Mouse (Mus musculus) thymus, postnatal 4 days (tissue): ENCODE measurements around the gene Nhs.

ENCODE experiments used
- DNase-seq: peaks from one replicate; pipeline ENCODE4 v3.0.0; 2021

Gene Nhs

DNA sequence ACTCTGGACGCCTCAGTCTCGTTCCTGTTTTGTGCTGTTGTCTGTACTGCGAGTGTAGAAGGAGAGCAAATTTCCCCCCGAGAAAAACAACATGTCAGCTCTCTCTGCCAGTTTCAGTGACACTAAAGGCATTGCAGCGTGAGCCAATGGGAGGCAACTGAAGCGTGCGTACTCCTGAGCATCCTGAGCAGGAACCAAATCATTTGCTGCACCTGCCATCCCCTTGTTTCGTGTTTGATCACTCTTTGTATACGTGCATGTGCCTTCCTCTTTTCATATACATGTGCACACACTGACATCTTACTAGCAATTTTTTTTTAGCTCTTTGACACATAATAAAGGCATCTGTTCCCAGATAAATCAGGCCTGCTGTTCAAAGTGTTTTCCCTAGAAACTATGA, 142.1 kb downstream of the Nhs start:
- DNase-seq, result no peak

DNA sequence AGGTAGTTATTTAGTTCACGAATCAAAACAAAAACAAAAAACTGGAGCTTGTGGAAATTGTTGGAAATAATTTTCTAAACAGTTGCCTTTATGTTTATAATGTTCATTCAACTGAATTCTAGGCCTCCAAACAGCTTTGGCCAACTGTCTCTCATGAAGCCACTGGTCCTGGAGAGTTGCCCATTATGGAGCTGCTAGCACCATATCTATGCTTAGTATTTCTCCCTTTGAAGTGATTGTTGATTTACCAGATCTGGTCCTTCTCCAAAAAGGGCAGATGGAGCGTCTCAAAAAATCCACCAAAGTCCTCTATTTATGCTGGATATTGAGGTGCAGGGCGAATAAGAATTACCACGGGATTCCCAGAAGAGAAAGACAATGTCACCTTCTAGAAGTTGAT, 147.0 kb downstream of the Nhs start:
- no peak for DNase-seq

DNA sequence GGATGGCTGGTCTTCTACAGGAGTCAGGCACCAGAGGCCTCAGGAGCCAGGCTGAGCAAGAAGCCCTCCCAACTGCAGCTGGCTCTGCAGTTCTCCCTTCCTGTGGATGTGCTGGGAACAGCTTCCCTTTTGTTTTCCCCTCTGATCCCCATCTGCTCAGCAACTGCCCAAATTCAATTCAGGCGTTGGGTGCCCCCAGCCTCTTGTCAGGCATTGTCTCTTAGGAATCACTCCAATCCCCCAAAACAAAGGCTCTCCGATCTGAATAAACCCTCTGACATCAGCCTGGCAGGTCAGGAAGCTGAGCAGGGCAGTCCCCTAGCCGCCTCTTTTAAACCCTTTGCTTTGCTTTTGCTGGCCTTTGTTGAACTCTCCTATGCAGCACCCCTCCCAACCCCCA, 149.7 kb downstream of the Nhs start:
- no peak for DNase-seq

DNA sequence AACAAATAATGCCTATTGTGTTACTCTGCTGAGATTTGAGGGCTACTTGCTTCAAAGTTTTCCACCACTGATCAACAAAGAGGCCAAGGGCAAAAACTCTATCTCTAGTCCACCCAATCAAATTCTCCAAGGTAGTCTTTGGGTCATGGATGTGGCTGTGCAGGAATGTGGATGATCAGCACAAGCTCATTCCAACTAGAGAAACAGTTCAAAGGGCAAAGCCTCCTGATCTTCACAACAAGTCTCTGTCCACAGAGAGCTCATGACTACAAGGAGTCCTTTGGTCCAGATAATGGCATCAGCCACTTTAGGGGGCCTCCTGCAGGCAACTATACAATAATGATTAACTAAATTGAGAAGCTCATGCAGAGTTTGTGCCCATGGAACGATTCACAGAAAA, 155.7 kb downstream of the Nhs start:
- no peak for DNase-seq

DNA sequence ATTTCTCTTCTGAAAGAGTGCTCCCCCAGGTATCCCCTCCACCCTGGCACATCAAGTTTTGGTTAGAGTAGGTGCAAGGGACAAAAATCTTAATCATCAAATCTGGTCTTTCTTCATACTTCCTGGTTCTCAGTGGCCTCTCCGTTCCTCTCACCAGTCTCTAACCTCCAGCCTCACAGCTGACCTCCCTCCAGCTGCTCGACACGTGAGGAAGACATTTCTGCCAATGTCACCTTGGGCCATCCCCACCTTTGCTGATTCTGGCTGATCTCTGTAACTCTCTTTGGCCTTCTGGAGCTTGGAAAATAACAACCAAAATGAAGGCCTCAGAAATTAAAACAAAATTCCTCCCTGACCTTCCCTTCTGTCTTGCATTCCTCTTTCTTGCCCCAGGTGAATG, 160.7 kb downstream of the Nhs start:
- DNase-seq, result no peak

DNA sequence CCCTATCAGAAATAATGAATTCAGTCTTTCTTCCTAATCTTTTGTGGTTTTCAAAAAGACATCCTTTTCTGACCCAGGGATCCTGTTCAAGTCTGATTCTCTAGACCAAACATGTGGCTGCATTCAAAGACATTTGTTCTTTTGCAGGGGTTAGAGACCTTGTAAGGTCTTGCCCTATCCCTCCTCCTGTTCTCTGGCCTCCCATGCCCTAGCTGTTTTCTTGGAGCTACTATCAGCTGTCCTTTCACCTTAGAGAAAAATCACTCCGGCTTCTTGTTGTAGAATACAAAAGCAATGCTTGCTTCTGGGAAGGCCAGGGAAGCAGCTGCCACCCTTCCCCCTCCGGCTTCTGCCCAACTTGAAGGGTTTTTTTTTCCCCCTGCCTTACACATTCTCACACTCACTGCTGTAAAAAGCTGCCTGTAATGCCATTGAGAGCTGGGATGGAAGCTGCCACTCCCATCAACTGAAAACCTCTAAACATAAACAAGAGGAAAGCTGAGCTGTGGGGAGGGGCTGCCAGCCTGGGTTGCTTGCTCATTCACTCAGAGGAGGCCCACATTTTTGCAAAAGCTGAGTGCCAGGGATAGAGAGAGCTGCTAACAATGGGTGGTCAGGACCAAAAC, 162.2 kb downstream of the Nhs start:
- DNase-seq, result no peak

DNA sequence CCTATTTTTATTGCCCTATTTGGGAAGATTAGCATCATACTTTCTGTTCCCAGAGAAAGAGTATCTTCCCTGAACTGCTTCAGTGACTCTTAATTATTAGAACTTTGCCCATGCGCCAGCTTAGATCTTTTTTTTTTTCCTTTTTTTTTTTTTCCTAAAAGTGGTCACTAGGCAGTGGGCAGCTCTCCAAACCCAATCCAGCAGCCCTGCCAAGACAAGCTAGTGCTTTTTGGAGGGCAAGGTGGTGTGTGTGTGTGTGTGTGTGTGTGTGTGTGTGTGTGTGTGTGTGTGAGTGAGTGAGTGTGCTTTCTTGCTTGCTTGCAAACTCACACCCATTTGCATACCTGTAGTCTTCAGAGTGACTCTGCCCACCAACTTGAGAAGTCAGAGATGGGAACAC, 169.4 kb downstream of the Nhs start:
- DNase-seq, result no peak

DNA sequence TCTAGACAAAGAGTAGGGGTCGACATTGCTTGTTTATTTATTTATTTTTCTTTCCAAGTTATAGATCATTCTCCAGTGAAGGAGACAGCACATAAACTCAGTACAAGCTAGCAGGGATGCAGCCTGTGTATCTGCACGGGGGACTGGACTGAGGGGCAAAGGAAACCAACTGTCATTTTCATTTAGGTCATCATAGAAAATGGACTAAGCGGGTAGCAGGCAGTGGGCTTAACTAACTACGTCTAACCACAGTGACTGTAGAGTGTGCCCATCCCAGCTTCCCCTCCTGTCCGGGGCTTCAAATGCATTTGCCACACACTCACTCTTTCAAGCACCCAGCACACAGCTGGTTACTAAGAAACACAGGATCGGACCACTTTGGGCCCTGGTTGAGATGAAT, 174.6 kb downstream of the Nhs start:
- no peak for DNase-seq

DNA sequence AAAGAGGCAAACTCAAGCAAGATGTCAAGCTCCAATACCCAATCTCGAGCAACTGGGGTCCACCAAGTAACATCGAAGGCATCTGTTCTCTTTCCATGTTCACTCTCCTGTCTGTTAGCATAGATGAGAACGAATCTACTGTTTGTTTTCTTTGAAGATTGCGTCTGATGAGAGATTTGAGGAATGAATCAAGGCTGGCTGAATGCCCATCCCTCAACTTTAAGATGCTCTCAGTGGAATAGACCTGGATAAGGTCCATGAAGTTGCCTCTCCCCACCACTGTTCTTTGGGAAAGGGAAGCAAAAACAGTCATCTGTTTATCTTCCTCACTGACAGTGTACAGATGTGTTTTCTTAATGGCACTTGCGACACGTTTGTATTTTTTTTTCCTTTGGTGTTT, 178.1 kb downstream of the Nhs start:
- DNase-seq, result no peak

DNA sequence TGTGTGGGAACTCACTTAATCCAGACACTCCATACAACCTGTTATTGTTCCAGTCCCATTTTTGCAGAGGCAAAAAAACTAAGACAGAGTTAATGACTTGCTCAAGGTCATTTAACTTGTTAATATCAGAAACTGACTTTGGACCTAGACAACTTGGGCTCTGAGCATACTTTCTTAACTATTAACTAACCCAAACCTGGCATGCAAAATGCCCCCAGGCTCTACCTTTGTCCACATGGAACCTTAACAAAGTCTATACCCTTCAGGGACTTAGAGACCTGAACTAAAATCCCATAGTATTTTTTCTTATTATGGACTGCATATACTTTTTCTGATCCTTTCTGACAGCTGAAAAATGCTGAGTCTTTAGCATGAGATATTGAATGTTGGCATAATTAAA, 179.6 kb downstream of the Nhs start:
- no peak for DNase-seq

DNA sequence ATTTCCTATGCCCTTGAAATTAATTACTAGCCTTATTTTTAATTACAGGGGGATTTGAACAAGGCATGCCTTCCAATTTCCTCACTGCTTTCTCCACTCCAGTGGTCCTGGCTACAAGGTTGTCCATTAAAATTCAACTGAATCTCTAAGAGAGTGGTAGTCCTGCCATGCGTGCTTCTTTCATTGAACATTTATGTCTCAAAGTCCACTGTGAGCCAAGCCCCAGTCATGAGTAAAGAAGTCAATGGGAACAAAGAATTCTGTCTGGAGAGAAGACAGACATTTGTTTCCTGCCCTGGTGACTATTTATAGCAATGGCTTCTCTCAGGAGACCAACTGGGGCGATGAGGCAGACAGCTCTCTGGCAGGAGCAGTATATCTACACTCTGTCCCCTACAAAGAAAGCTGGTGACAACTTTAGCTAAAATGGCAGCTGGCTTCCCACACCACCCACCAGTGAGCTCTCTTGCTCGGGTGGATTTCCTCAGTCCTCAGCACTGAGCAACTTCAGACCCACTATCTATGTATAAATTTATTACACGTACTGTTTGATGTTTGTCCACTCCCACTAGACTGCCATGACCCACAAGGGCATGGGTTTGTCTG, 182.2 kb downstream of the Nhs start:
- no peak for DNase-seq

DNA sequence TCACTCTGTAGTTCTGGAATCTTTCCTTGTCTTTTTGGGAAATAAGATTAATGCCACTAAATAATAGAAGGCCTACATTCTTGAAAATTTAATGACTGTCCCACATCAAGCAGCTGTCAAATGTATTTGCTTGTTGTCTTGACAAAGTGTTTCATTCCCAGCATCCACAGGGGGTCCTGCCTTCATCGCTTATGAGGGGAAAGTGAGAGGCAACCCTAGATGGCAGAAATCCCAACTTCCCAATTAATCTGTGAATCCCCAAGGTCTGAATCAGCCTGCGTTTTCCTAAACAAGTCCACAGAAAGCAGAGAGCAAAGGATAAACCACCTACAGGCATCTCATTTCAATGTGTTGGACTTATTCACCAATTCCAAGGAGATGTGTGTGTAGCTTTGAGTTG, 183.2 kb downstream of the Nhs start:
- DNase-seq, result no peak

DNA sequence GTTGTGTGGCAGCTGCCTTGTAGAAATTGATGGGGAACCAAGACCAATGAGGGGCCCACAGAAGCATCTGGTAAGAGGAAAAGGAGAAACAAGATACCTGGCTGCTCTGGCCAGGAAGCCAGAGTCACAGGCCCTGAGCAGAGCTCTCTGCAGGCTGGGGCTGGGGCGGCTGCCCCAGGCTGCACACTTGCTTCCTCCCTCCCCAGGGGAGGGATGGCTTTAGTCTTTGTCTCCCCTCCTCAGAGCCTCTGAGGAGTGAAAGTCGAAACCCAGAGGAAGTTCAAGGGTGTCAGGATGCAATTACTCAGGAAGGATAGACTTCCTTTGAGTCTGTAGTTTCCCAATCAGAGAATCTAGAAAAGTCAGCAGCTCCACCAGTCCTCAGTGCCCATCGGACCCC, 186.0 kb downstream of the Nhs start:
- DNase-seq, result no peak

DNA sequence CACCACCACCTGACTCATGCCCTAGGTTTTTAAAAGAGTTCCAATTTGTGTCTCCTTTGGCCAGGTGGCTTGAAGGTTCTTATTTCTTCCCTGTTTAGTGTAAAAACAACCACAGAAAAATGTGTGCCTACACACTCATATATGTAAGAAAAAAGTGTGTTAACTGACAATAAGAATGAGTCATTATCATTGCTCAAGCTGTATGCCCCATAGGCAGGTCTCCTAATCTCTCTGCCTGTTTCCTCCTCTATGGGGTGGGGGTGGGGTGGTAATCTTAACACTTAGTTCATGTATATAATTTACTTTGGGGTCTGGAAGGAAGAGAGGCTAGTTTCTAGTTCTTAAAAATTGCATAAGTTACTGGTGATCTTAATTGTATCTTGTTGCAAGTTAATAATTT, 186.8 kb downstream of the Nhs start:
- DNase-seq, result no peak

DNA sequence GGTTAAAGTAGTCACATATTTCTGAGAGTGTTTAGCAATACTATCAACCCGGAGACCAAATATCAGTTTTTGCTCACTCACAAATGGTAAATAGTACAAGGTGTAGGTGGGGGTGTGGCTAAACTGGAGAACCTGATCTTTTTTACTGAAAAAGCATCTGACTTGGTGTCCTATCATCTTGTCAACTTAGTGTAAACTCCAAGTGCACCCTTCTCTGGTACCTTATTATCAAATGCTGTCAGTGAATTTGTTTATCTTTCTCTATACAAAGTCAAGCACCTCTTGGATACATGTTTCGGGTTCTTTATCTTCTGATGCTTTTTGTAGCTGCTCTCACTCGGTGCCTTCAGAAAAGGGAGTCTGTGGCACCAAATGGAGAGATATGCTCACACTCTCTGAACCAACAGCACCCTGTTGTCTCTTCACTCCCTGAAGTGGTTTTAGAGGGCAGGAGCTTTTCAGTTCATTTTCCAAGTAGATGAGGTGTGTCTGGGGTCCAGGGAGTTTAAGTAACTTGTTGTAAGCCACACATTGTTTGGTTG, 187.5 kb downstream of the Nhs start:
- DNase-seq, result no peak

DNA sequence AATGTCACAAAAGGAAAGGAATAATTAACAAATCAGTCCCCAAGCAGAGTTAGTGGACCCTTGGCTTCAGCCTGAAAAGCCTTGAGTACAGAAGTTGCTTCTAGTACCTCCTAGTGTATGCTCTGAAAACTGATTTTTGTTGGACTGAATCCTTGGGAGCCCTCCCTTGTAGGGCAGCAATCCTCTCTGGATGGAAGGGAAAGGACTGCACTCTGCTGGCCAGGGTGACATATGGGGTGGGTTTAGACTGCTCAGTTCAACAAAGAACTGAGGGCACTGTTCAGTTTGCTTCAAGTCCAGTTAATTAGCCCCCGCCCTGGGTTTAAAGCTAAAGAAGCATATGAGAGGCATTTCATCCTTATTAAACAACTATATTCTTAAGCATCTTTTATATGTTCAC, 188.4 kb downstream of the Nhs start:
- DNase-seq, result no peak

DNA sequence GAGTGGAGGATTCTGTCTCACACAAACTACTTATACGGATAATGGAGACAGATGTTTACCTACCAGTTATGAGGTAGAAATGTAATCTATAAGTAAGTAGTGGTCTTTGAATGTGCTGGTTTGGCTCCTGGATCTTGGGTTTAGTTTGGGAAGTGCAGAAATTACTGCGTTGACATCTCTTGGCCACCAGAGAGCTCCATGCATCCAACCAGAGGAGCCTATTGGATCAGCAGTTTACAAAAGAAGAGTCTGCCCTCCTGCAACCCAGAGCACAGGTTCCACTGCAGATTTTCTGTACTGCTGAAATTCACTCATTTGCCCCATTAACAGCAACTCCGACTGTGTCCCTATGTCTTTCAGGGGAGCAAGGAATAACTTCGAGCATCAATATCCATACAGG, 191.8 kb downstream of the Nhs start:
- DNase-seq, result no peak

DNA sequence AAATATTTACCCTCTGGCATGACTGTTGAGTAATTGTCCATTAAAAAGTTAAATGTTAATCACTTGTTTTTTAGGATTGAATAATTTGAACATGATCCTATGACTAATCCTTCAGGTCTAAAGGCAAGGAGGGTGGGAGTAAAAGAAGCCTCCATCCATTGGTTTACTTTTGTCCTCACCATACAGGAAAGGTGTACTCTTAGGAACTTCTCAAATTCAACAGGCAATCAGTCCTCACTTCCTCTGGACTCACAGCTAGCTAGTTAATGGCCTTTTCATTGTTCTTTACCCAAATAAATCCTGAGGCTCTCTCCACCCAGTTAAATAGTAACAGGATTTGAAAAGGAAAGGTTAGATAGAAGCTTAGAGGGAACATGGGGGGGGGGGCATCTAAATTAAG, 196.2 kb downstream of the Nhs start:
- no peak for DNase-seq

DNA sequence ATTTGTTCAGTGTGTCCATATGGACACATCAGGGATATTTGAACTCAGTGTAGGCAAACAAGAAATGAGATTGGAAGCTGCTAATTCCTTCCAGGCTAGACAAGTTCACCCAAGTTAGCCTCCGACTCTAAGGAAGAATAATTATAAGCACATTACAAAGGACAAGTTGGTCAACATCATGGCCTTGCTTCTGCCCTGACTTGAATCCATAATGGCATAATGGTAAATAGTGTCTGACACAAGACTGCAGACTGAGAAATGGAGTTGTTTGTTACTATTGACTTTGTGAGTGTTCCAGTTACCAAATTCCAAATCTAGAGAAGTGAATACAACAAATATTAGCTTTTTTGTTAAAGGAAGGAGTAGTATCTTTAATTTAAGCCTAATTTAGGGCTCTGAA, 196.7 kb downstream of the Nhs start:
- no peak for DNase-seq

DNA sequence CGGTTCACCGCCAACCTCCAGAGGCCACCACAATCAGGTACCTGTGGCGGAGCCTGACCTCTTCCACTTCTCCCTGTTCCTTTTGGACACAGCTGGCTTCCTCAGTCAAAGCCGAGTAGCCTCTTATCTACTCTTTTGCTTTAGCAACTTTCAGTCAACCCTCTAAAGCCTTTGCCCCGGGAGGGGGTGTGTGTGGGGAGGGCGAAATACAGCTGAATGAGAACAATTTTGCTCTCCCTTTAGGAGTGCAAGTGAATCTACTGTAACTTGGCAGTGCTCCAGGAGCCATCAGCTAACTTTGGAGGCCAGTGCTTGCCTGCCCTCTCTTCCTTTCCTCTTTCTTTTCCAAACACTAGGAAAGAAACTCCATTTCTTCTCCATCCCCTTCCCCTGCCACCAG, 197.8 kb downstream of the Nhs start:
- DNase-seq, result no peak

DNA sequence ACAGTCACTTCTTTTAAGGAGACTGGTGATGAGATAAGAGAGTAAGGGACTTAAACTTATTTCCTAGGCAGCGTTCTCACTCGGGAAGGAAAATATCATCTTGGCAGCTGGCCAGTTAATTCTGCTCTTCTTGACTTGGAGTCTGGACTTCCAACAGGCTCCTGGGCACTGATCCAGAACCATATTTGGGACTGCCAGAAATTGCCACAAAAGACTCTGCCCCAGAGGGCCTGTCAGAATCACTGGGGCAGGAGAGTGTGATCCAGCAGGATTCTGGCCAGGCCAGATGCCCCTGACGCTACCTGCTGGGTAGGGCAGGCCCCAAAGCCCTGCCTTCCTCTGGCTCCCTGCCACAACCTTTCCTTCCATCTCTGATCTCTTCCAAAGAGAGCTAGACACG, 198.4 kb downstream of the Nhs start:
- no peak for DNase-seq

DNA sequence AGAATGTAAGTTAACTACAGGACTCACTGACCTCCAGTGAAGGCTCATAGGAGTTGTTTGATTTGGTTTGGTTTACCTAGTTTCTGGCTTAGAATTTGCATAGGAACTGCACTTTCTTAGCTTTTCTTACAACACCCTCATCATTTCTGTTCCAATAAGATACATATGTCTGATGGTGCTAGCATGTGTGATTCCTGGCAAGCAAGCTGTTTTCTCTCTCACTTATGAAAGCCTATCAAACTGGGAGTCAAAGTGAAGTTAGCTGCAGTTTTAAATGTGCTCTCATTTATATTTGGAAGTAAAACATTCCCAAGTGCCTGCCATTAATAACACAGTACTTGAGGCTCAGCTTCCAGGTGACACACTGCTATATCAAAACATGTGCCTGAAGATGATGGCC, 207.2 kb downstream of the Nhs start:
- DNase-seq, result no peak

DNA sequence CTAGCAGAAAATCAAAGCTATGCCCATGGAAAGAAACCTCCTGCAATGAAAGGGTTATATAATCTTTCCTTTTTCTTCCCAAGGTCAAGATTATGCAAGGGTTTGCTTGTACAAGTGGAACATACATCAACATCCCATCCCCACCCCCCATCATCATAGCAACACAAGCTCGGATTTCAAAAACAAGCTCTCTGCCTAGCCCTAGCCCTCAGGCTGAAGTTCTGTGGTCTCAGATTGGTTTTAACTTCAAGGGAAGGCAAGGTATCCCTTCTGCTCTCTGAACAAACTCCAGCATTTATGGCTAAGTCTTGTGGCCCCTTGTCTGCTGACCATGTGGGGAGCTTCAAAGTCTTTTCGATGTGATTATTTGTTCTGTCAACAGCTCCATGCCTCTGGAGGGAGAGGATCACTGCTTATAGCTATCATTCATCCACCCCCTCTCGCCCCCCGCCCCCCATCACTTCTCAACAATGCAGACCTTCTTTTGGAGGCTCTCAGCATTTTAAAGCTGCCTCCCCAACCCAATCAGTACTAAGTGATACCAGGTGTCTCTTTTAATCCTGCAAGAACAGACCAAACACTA, 216.3 kb downstream of the Nhs start:
- no peak for DNase-seq

DNA sequence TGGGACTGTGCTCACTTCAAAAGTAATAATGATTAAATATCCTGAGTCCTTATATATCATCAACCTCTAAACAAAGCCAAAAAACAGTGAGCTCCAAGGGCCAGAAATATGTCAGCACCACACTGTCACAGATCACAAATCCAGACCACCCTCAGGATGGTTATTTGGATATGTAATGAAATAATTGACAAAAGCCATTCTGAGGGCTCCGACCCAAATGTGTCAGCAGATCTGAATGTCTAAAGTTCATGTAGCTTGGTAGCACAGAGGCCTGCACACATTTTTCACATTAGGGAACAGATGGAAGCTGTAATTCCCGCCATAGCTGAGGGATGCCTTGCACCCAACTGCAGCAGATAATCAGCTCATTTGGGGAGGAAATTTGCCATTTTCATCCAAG, 218.8 kb downstream of the Nhs start:
- no peak for DNase-seq

DNA sequence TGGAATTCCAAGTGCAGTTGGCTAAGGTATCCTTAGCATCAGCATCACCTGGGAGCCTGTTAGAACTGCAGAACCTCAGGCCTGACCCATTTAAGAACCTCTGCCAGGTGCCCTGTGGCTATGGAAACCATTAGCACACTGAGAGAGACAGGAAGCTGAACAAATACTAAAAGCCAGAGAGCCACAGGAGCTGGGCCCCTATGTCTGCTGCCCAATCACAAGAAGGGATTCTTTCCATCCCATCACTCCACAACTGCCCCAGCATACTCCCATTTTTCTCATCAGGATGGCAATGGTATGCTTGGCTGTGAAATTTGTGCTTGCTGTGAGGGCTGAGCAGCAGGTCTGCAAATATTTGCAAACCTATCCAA, 232.9 kb downstream of the Nhs start:
- DNase-seq, result no peak
